Mouse (Mus musculus) lung, embryonic 14.5 days (tissue): ENCODE data around the gene Rpp14. TPM values are rescaled to one million over a fixed set of nuclear protein-coding genes. Genes with fewer than 3 reads are reported as not detected.
"Not testable (repeated sequence)": the region's sequence is repeated elsewhere in the genome, so short reads cannot be mapped to it uniquely, and the experiment has no call there.

ENCODE experiments used
- ATAC-seq: fragments of 200-750 bp; cut with Nextera tagmentation; 2 replicates; pipeline ENCODE4 v1.8.0; 2017; ENCODE audit warnings: mild to moderate bottlenecking, moderate TSS enrichment, moderate library complexity; ENCODE audit not compliant: insufficient read depth
- DNase-seq: peaks from one replicate; pipeline ENCODE4 v3.0.0-alpha.2; 2015
- H3K27ac ChIP-seq: fragments of 300-500 bp; sonication (generic); 2 replicates; pipeline ENCODE4 v1.5.1; 2014; ENCODE audit warnings: low read depth, mild to moderate bottlenecking, moderate library complexity
- H3K27me3 ChIP-seq: fragments of 300-500 bp; sonication (generic); 2 replicates; pipeline ENCODE4 v1.6.1; 2014; ENCODE audit warnings: low read length, control low read depth; ENCODE audit not compliant: insufficient read depth
- H3K36me3 ChIP-seq: fragments of 300-500 bp; sonication (generic); 2 replicates; pipeline ENCODE4 v1.6.1; 2014; ENCODE audit warnings: control low read depth; ENCODE audit not compliant: insufficient read depth
- H3K4me1 ChIP-seq: fragments of 300-500 bp; sonication (generic); 2 replicates; pipeline ENCODE4 v1.6.1; 2014; ENCODE audit warnings: antibody characterized with exemption, control low read depth; ENCODE audit not compliant: insufficient read depth
- H3K4me2 ChIP-seq: fragments of 300-500 bp; sonication (generic); 2 replicates; pipeline ENCODE4 v1.6.1; 2014; ENCODE audit warnings: mild to moderate bottlenecking
- H3K4me3 ChIP-seq: fragments of 300-500 bp; sonication (generic); 2 replicates; pipeline ENCODE4 v1.5.1; 2014; ENCODE audit warnings: low read depth, low read length
- H3K9ac ChIP-seq: fragments of 300-500 bp; sonication (generic); 2 replicates; pipeline ENCODE4 v1.6.1; 2014
- H3K9me3 ChIP-seq: fragments of 300-500 bp; sonication (generic); 2 replicates; pipeline ENCODE4 v1.6.1; 2016; ENCODE audit warnings: low read depth, low read length, control low read depth
- CTCF ChIP-seq: IDR thresholded peaks from 2 replicates; pipeline ENCODE4 v1.5.1; 2016; ENCODE audit warnings: antibody characterized with exemption, low read depth
- WGBS: fragments of 180-500 bp; shearing (Covaris S2); extraction: QIAGEN DNeasy Blood & Tissue Kit; methylation state at CpG from one replicate; pipeline ENCODE4 v1.1.7; 2014; 5-methylcytosine and 5-hydroxymethylcytosine counted together
- polyA plus RNA-seq: library from polyadenylated mRNA; unstranded; fragments of >200 nt; fragmentation: Nextera tagmentation; extraction: Ambion mirVana; gene quantifications from 2 replicates; pipeline ENCODE4 v1.2.1, GENCODE M21; 2014

Gene Rpp14
- polyA plus RNA-seq, 1 experiment from 2014 or later, result 60.1 TPM

GRCm38 (mm10) chr14:8114756-8115155, 34.6 kb downstream of the Rpp14 start:
- 54% methylated on average over 1 of the region's 1 CpGs for WGBS
- DNase-seq (no peak), ATAC-seq (no peak)
- H3K27me3 ChIP-seq, result no peaks in the 10 kb centered on the region
- no peaks in the 10 kb centered on the region for H3K36me3 ChIP-seq
- no peak overlapping the region for H3K4me3 ChIP-seq
- no peaks in the 10 kb centered on the region for H3K9me3 ChIP-seq
- TF ChIP-seq CTCF, result no peak
- H3K27ac ChIP-seq, result no peak overlapping the region
- H3K9ac ChIP-seq, result no peak overlapping the region
- H3K4me1 ChIP-seq, result no peaks in the 10 kb centered on the region
- no peak overlapping the region for H3K4me2 ChIP-seq

DNA sequence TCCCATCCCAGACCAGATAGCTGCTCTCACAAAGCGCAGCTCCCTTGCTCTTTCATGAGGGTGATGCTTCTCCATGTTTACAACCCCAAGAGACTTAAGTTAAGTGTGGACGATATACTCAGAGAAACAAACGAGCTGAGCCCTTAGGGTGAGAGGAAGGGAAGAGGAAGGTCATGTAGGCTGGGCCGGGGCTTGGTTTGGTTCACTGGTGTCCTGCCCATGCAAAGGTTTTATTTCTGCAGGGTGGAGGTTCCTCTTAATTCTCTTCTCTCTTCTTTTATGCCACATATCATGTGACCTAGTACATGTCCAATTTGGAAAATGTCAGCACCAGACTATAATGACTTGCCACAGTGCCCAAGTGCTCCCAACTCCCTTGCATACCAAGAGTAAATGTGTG, 35.6 kb downstream of the Rpp14 start:
- TF ChIP-seq CTCF, result no peak
- H3K4me3 ChIP-seq, result no peak overlapping the region
- no peak overlapping the region for H3K4me2 ChIP-seq
- no peak overlapping the region for H3K27ac ChIP-seq
- no peaks in the 10 kb centered on the region for H3K27me3 ChIP-seq
- H3K4me1 ChIP-seq, result no peaks in the 10 kb centered on the region
- DNase-seq, result no peak
- H3K9me3 ChIP-seq, result no peaks in the 10 kb centered on the region
- H3K36me3 ChIP-seq, result no peaks in the 10 kb centered on the region
- no peak for ATAC-seq
- H3K9ac ChIP-seq, result no peak overlapping the region
- 74% methylated on average over 4 of the region's 4 CpGs for WGBS

- Histone ChIP-seq H3K27ac (no peak overlapping the region), H3K4me3 (no peak overlapping the region), H3K9me3 (no peaks in the 10 kb centered on the region), H3K9ac (no peak overlapping the region), H3K27me3 (no peaks in the 10 kb centered on the region), H3K36me3 (peaks cover 4% of the 10 kb centered on the region; the same call in 1 of the 2 replicates), H3K4me2 (no peak overlapping the region), H3K4me1 (no peaks in the 10 kb centered on the region)
- 59% methylated on average over 2 of the region's 2 CpGs for WGBS
- DNase-seq (no peak), ATAC-seq (no peak)
- no peak for TF ChIP-seq CTCF
Measured at GRCm38 (mm10) chr14:8117371-8117770, 37.2 kb downstream of the Rpp14 start.

- no peaks in the 10 kb centered on the region for H3K9me3 ChIP-seq
- peaks cover 11% of the 10 kb centered on the region for H3K36me3 ChIP-seq
- H3K9ac ChIP-seq, result no peak overlapping the region
- no peaks in the 10 kb centered on the region for H3K27me3 ChIP-seq
- no peak overlapping the region for H3K4me3 ChIP-seq
- H3K27ac ChIP-seq, result no peak overlapping the region
- H3K4me1 ChIP-seq, result no peaks in the 10 kb centered on the region
- no peak overlapping the region for H3K4me2 ChIP-seq
- no peak for DNase-seq
- 83% methylated on average over 5 of the region's 5 CpGs for WGBS
- ATAC-seq, result no peak
- no peak for TF ChIP-seq CTCF
Measured at GRCm38 (mm10) chr14:8119454-8119853, 39.3 kb downstream of the Rpp14 start.

DNA sequence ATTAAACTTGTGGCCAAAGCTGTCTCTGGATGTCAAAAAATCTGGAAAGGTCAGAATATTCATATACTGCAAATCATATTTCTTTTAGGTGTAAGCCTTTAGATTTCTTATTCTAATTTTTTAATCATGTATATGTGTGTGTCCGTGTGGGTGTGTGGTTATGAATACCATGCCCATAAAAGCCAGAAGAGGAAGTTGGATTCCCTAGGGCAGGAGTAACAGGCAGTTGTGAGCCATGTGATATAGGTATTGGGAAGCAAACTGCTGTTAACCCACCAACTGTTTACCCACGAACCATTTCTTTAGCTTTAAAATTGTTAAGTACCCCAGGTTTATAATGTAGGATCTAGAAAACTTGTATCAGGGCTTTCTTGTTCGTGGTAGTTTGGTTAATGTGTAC, 39.7 kb downstream of the Rpp14 start:
- 85% methylated on average over 3 of the region's 3 CpGs for WGBS
- Histone ChIP-seq H3K27ac (no peak overlapping the region), H3K4me3 (no peak overlapping the region), H3K4me1 (no peaks in the 10 kb centered on the region), H3K4me2 (no peak overlapping the region), H3K27me3 (no peaks in the 10 kb centered on the region), H3K9ac (no peak overlapping the region), H3K36me3 (peaks cover 11% of the 10 kb centered on the region), H3K9me3 (no peaks in the 10 kb centered on the region)
- no peak for TF ChIP-seq CTCF
- DNase-seq (no peak), ATAC-seq (no peak)

DNA sequence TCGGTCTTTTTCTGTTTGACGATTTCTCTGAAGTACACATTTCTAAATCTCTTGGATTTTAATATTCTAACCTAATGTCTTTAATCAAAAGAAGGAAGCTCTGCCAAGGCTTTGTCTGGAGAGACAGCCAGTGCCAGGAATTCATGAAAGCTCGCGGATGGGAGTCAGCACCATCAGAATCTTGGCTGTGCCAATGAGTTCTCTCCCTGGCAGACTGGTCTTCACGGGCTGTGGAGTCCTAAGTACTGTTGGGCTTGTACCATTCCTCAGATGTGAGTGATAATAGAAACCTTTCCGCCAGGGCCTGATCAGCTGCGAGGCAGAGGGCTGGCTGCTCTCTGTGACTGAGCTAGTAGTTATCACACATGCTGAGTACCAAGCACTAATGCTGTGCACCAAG, 43.0 kb downstream of the Rpp14 start:
- Histone ChIP-seq H3K9ac (no peak overlapping the region), H3K4me3 (no peak overlapping the region), H3K4me2 (no peak overlapping the region), H3K9me3 (no peaks in the 10 kb centered on the region), H3K27ac (no peak overlapping the region), H3K27me3 (no peaks in the 10 kb centered on the region), H3K36me3 (peaks cover 14% of the 10 kb centered on the region), H3K4me1 (no peaks in the 10 kb centered on the region)
- DNase-seq (no peak), ATAC-seq (no peak)
- TF ChIP-seq CTCF, result no peak
- 86% methylated on average over 7 of the region's 7 CpGs for WGBS

GRCm38 (mm10) chr14:8123611-8124010, 43.4 kb downstream of the Rpp14 start:
- H3K36me3 ChIP-seq, result peaks cover 14% of the 10 kb centered on the region
- not testable (repeated sequence) for H3K9me3 ChIP-seq, H3K9ac ChIP-seq, H3K4me1 ChIP-seq, H3K27me3 ChIP-seq, H3K4me2 ChIP-seq, H3K27ac ChIP-seq, DNase-seq, H3K4me3 ChIP-seq, ATAC-seq
- WGBS, result 90% methylated on average over 10 of the region's 10 CpGs

DNA sequence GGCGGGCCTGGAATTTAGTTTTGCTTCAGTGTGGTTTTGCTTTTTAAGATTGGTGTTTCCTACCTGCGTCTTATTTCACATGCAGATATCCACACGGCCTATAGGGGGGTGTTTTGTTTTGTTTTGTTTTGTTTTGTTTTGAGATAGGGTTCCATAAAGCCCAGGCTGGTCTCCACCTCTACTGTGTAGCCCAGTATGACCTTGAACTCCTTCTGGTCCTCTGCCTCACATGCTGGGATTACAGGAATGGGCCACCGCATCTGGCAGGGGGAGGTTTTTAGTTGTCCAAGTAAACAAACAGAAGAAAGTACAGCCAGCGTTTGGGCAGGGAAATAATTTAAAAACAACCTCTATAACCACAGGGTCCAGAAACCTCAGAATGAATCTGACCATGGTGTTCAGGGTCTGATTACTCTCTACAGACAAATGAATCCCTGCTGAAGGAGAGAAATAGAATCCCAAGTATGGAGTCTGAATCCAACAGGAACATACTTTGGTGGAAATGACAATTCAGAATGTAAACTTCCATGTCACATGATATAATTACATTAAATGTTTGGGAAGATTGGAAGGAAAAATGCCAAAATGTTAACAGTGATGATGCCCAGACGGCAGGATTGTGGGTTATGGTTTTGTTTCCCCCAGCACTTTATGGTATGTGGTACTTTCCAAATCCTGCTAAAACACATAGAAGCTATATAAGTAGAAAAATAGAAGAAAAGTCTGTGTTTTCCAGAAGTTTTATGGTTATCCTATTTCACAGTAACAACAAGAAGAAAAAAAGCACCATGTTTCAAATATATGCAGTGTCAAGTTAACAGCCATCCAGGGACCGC, 44.1 kb downstream of the Rpp14 start:
- WGBS, result 68% methylated on average over 7 of the region's 7 CpGs
- DNase-seq (no peak), ATAC-seq (no peak)
- Histone ChIP-seq H3K4me2 (no peak overlapping the region), H3K9me3 (no peaks in the 10 kb centered on the region), H3K9ac (no peak overlapping the region), H3K4me1 (no peaks in the 10 kb centered on the region), H3K27me3 (no peaks in the 10 kb centered on the region), H3K4me3 (no peak overlapping the region), H3K27ac (no peak overlapping the region), H3K36me3 (peaks cover 14% of the 10 kb centered on the region)
- no peak for TF ChIP-seq CTCF
